Mouse (Mus musculus) Patski (cell line): ENCODE measurements around the gene Pigq. TPM values are rescaled to one million over a fixed set of nuclear protein-coding genes. Genes with fewer than 3 reads are reported as not detected.

ENCODE experiments used
- ATAC-seq: fragments of 100-300 bp; one replicate; pipeline ENCODE4 v1.8.0; 2021
- CTCF ChIA-PET: fragments of 350-600 bp; sonication (Branson Sonifier 250); formaldehyde crosslinking; loops from one replicate; lab custom pipeline; 2022; ENCODE audit warnings: inconsistent platforms; lab: Charles Lee
- POLR2A ChIA-PET: fragments of 350-600 bp; sonication (Branson Sonifier 250); formaldehyde crosslinking; loops from one replicate; lab custom pipeline; 2022; ENCODE audit warnings: antibody characterized with exemption, inconsistent platforms; lab: Charles Lee
- DNase-seq: peaks from one replicate; pipeline ENCODE4 v3.0.0-alpha.2; 2011; ENCODE audit warnings: low read depth, low spot score
- H3K27me3 ChIP-seq: fragments of 371-371 bp; one replicate; pipeline ENCODE4 v1.5.1; 2021
- CTCF ChIP-seq: fragments of 100-300 bp; IDR thresholded peaks from one replicate; pipeline ENCODE4 v1.5.1; 2021
- in situ Hi-C: fragments of 300-500 bp; cut with MboI; formaldehyde crosslinking; loops from 3 replicates; pipeline ENCODE4 v1.11.1; 2018; ENCODE audit warnings: low pct_unique_long_range_greater_than_20kb, mixed read lengths
- polyA plus RNA-seq: library from polyadenylated mRNA; unstranded; gene quantifications from one replicate; pipeline ENCODE4 v1.2.3, GENCODE M21; 2021

The Pigq gene
- polyA plus RNA-seq, 1 experiment from 2014 or later = 104 TPM

DNA sequence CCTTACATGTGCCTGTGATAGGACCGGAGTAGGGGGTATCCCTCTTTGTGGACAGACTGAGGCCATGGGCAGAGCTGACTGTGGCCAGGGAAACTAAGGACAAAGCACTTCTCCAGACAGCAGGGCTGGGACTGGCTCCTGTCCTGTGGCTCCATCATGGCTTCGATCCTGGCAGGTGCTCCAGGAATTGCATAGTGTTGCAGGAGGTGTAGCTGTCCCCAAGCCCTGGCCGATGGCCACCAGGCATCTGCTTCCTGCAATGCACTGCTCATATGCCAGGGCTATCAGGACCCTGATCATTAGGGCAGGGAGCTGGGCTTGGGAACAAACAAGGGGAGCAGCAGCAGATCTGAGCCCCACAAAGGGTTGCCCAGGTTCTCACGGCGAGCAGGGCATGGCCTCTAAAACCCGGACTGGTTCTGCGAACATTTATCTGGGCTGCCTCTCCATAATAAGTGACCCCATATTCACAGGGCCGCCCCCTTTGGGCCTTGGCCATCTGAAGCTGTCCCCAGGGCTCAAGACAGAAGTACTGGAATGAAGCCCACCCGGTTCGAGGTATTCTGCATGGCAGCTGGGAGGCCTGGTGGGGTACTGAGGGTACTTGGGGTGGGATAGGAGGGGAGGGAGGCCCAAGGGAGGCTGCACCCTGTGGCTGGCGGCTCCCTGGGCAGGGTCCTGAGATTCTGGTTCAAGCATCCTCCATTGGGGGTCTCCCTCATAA lies 14.2 kb upstream of the Pigq start:
- H3K27me3 ChIP-seq = no peaks in the 10 kb centered on the region
- ChIA-PET CTCF (no interaction called here), POLR2A (no interaction called here)
- TF ChIP-seq CTCF = no peak
- ATAC-seq = no peak
- in situ Hi-C loops = no loop called here
- no peak for DNase-seq

DNA sequence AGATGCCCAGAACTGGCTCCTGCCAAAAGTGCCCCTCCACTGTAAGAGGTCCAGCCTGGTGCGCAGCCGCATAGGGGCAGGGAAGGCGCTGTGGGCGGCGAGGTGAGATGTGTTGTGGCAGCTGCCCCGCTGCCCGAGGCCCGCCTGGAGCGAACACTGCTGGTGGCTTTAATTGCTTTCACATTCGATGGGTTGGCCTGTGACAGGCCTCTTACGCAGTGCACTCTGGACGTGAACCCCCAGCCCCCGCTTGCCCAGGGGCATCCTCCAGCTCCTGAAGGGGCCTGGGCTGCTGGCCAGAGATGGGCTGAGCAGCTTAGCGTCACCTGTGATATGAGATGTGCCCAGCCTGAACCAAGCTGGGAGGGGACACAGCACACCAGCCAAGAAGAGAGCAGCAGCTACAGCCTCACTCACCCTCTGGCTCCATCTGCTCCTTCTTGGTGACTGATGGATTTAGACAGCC lies 12.9 kb upstream of the Pigq start:
- in situ Hi-C loops = no loop called here
- no peak for DNase-seq
- no peak for TF ChIP-seq CTCF
- POLR2A ChIA-PET = interaction anchor here (1.4 kb wide), 1 partner anchor 39 kb away, joined by 3 read pairs; no protein-coding TSS in a partner anchor
- H3K27me3 ChIP-seq = peaks cover 8% of the 10 kb centered on the region
- ATAC-seq = no peak
- CTCF ChIA-PET = no interaction called here

DNA sequence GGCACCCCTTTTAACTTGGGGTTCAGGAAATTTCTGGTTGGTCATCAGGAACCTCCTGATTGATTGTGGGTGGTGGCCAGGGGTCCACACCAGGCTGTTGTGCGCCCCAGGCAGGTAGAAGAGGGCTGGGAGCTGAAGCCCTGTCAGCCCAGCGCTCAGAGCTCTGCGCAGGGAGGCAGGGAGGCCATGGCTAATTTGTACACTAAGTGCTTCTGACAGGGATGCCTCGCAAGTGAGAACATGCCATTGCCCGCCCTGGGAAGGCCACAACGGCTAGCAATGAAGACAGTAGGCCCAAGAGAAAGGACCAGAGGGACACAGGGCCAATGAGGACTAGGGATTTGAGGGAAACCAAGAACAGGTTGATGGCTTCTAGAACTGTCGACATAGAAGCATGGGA lies 11.9 kb upstream of the Pigq start:
- H3K27me3 ChIP-seq = peaks cover 18% of the 10 kb centered on the region
- CTCF ChIA-PET = no interaction called here
- POLR2A ChIA-PET = interaction anchor here (0.8 to 1.4 kb wide), 2 partner anchors 10 to 38 kb away, joined by 3 read pairs; no protein-coding TSS in a partner anchor
- no peak for DNase-seq
- TF ChIP-seq CTCF = no peak
- in situ Hi-C loops = no loop called here
- no peak for ATAC-seq

DNA sequence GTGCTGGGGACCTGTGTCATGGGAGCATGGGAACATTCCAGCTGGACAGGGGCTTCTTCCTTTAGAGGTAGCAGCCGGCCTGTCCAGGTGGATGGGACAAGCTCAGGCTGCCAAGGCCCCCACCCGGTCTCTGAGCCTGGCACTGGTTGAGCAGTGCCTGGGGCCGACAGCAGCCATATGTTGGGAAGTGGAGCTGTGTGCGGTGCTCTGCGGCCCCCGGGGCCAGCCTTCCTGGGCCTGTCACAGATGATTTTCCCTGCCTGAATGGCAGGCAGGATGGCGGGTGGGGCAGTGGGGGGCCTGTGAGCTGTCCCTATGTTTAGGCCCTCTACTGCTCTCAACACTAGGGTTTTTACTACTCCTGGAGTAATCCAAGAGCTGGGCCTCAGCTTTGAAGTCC lies 11.5 kb upstream of the Pigq start:
- POLR2A ChIA-PET = interaction anchor here (0.8 kb wide), 1 partner anchor 10 kb away, joined by 3 read pairs; no protein-coding TSS in a partner anchor

DNA sequence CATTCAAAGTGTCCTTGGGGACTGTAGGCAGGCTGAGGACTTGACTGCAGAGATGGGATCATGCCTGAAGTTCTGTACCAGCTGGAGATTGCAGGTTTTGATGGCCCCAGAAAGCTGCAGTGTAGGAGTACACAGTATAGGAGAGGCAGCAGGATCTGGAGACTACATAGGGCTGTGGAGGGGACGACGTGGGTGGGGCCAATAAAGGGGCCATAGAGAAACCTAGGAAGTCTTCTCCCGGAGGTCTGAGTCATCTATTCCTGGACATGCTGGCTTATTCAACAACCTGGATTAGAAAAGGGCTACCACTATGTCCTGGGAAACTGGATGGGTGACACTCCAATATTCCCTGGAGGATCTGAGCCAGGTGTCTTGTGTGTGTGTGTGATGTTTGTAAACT lies 11.0 kb upstream of the Pigq start:
- no peak for TF ChIP-seq CTCF
- in situ Hi-C loops = no loop called here
- H3K27me3 ChIP-seq = peaks cover 25% of the 10 kb centered on the region
- no peak for DNase-seq
- no peak for ATAC-seq
- ChIA-PET CTCF (interaction anchor here (0.8 kb wide), 1 partner anchor 29 kb away, joined by 3 read pairs; no protein-coding TSS in a partner anchor), POLR2A (interaction anchor here (1.2 kb wide), 1 partner anchor 13 kb away, joined by 3 read pairs; no protein-coding TSS in a partner anchor)

More for the DNA sequence above, 11.5 kb upstream of the Pigq start:
- H3K27me3 ChIP-seq = peaks cover 22% of the 10 kb centered on the region
- no peak for TF ChIP-seq CTCF
- ATAC-seq (no peak), DNase-seq (no peak)
- CTCF ChIA-PET = no interaction called here
- in situ Hi-C loops = no loop called here

DNA sequence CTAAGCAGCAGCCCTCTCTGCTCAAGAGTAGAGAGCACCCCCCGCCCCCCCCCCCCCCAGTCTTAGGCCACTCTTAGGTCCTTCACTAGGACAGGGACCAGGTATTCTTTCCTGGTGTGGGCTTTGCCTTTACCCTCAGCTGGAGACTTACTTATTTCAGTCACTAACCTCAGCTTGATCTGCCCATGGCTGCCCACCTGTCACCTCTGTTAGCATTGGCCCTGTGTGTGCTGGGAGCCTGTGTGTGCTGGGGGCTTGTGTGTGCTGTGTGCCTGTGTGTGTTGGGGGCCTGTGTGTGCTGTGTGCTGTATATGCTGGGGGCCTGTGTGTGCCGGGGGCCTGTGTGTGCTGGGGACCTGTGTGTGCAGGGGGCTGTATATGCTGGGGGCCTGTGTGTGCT lies 9.9 kb upstream of the Pigq start:
- CTCF ChIA-PET = no interaction called here
- POLR2A ChIA-PET = interaction anchor here (0.8 to 1.2 kb wide), 2 partner anchors 12 to 32 kb away, joined by 3 read pairs; no protein-coding TSS in a partner anchor
- in situ Hi-C loops = no loop called here

DNA sequence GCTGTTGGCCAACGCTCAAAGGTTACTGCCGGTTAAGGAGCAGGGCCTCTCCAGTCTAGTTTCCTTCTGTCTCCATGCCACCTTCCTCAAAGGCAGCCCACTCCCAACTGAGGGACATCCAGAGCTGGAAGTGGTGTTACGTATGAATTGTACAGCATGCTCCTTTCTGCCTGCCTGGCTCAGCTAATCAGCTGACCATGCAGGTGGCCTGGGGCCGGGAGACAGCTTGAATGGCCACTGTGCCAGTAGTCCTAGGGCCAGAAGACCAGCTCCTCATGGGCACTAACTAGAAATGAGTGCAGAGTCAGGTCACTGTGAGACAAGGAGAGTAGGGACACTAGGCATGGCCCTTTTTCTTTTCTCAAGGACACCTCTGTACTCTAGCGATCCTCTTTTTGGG lies 8.4 kb upstream of the Pigq start:
- ATAC-seq = no peak
- H3K27me3 ChIP-seq = peaks cover 25% of the 10 kb centered on the region
- in situ Hi-C loops = no loop called here
- no peak for DNase-seq
- ChIA-PET CTCF (interaction anchor here (0.6 kb wide), 1 partner anchor 8 kb away, joined by 3 read pairs; the partner anchor contains the start of genes Nhlrc4 and Pigq), POLR2A (no interaction called here)
- no peak for TF ChIP-seq CTCF

More for the DNA sequence above, 9.9 kb upstream of the Pigq start:
- DNase-seq (no peak), ATAC-seq (no peak)
- TF ChIP-seq CTCF = no peak
- H3K27me3 ChIP-seq = peaks cover 25% of the 10 kb centered on the region

DNA sequence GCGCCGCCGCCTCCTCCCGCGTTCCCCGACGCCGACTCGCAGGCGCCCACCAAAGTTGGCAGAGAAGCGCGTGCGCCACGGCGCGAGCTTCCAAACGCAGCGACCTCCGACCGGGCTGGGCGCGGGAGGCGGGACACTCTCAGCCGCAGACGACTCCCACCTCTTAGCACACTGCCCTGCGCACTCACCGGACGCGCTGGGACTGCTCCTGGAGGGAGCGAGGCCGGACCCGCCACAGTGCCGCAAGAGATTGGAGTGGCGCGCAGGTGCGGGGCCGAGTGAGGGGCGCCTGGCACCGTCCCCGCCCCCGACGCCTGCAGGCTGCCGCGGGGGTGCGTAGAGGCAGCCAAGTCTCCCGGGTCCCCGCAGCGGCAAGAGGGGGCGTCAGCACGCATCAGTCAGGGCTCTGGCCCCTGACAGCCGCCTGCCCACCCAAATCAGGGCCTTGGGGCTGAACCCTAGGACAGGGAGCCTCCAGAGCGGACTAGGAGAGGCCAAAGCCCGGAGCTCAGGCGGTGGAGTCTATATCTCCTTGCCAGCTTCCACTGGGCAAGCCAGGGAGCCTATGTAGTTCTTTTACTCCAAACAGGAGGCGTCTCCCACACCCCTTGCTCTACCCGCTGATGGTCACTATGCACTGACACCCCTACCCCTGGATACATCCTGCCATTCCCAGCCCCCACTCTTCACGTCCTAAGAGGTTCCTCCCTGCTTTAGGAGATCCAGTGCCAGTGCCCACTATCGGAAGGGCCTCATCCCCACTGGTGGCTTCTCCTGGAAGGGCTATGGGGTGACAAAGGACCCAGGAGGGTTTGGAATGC lies 7.3 kb upstream of the Pigq start, which contains the start of gene A930017K11Rik:
TSS of gene A930017K11Rik (minus strand) at position 763 of the 821 bp plus-strand sequence.
- in situ Hi-C loops = no loop called here

DNA sequence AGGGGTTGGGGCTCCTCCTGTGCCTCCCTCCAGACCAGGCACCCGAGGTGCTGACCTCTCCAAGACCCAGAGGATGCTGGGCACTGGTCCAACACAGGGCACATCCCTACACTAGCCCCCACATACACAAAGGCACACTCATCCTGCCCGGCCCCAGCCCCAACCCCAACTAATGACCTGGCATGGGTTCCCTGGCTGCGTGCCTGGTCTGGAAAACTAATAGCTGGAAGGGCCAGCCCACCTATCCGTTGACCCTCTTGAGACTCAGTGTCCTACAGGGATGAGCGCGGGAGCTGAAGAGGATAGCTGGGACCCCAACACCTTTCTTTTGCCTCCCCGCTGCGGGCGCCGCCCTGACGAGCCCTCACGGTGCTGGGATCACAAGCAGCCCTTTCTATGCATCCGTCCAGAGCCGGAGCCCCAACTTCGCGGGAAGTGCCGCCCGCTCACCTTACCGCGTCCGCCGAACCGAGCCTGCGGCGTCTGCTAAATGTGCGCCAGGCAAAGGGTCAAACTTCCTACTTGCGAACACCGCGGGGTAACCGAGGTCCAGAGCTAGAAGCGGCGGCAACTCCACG lies 6.6 kb upstream of the Pigq start:
- no peak for ATAC-seq
- no peak for TF ChIP-seq CTCF

More for the DNA sequence above, 7.3 kb upstream of the Pigq start, which contains the start of gene A930017K11Rik:
- no peak for TF ChIP-seq CTCF
- no peak for DNase-seq
- CTCF ChIA-PET = no interaction called here
- no peak for ATAC-seq
- POLR2A ChIA-PET = interaction anchor here (0.6 kb wide), 1 partner anchor 11 kb away, joined by 3 read pairs; no protein-coding TSS in a partner anchor
- peaks cover 25% of the 10 kb centered on the region for H3K27me3 ChIP-seq

DNA sequence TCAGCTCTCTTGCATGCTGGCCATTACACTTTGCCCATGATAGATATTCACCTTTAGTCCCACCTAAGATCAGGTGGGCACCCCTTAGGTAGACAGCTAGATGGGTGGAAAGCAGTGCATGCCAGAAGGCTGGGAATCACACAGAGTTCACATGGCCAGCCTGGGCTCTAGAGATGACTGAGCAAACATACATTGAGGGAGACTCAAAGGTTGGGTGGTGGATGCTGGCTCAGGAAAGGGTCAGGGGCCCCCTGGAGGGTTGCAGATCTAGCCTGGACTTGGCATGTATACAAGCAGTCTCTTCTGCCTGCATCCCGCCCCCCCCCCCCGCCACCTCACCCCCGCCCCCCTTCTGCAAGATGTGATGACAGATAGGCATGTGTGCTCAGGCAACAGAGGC lies 6.0 kb upstream of the Pigq start:
- ChIA-PET POLR2A (interaction anchor here (0.5 kb wide), 1 partner anchor 33 kb away, joined by 4 read pairs; no protein-coding TSS in a partner anchor), CTCF (no interaction called here)
- ATAC-seq (no peak), DNase-seq (no peak)
- peaks cover 25% of the 10 kb centered on the region for H3K27me3 ChIP-seq
- TF ChIP-seq CTCF = no peak
- in situ Hi-C loops = no loop called here

More for the DNA sequence above, 6.6 kb upstream of the Pigq start:
- POLR2A ChIA-PET = no interaction called here
- peaks cover 25% of the 10 kb centered on the region for H3K27me3 ChIP-seq
- in situ Hi-C loops = no loop called here
- CTCF ChIA-PET = no interaction called here
- DNase-seq = no peak
